Mouse (Mus musculus) heart, embryonic 15.5 days (tissue): ENCODE results near the gene Crybg3. TPM values are rescaled to one million over a fixed set of nuclear protein-coding genes. Genes with fewer than 3 reads are reported as not detected.

Source experiments
- ATAC-seq: fragments of 200-750 bp; cut with Nextera tagmentation; replicated peaks from 2 replicates; pipeline ENCODE4 v1.8.0; 2017; ENCODE audit warnings: low read depth, moderate TSS enrichment; ENCODE audit not compliant: insufficient number of reproducible peaks, insufficient read depth, low FRiP score
- H3K27ac ChIP-seq: fragments of 300-500 bp; sonication (generic); 2 replicates; pipeline ENCODE4 v1.5.1; 2015; ENCODE audit warnings: mild to moderate bottlenecking, inconsistent platforms
- H3K27me3 ChIP-seq: fragments of 300-500 bp; sonication (generic); 2 replicates; pipeline ENCODE4 v1.6.1; 2015; ENCODE audit warnings: inconsistent platforms
- H3K36me3 ChIP-seq: fragments of 300-500 bp; sonication (generic); 2 replicates; pipeline ENCODE4 v1.6.1; 2015; ENCODE audit warnings: mild to moderate bottlenecking, inconsistent platforms
- H3K4me1 ChIP-seq: fragments of 300-500 bp; sonication (generic); replicated peaks from 2 replicates; pipeline ENCODE4 v1.6.1; 2015; ENCODE audit warnings: inconsistent platforms
- H3K4me2 ChIP-seq: fragments of 300-500 bp; sonication (generic); 2 replicates; pipeline ENCODE4 v1.6.1; 2015; ENCODE audit warnings: inconsistent platforms, mild to moderate bottlenecking, moderate library complexity
- H3K4me3 ChIP-seq: fragments of 300-500 bp; sonication (generic); 2 replicates; pipeline ENCODE4 v1.5.1; 2015; ENCODE audit warnings: mild to moderate bottlenecking, inconsistent platforms
- H3K9ac ChIP-seq: fragments of 300-500 bp; sonication (generic); 2 replicates; pipeline ENCODE4 v1.6.1; 2015; ENCODE audit warnings: mild to moderate bottlenecking, inconsistent platforms
- H3K9me3 ChIP-seq: fragments of 300-500 bp; sonication (generic); replicated peaks from 2 replicates; pipeline ENCODE4 v1.6.1; 2016; ENCODE audit warnings: inconsistent platforms
- WGBS: fragments of 180-500 bp; shearing (Covaris S2); methylation state at CpG from one replicate; pipeline ENCODE4 v1.1.7; 2015; ENCODE audit warnings: mixed read lengths; 5-methylcytosine and 5-hydroxymethylcytosine counted together
- polyA plus RNA-seq: library from polyadenylated mRNA; unstranded; fragments of >200 nt; fragmentation: Nextera tagmentation; extraction: Ambion mirVana; gene quantifications from 2 replicates; pipeline ENCODE4 v1.2.1, GENCODE M21; 2015

Gene Crybg3
- polyA plus RNA-seq, 1 experiment from 2014 or later, result 10.6 TPM

GRCm38 (mm10) chr16:59579237-59579636, 21.5 kb downstream of the Crybg3 start:
- Histone ChIP-seq H3K9me3 (no peaks in the 10 kb centered on the region), H3K9ac (no peak overlapping the region), H3K4me2 (no peak overlapping the region), H3K4me1 (peaks cover 6% of the 10 kb centered on the region; the same call in 1 of the 2 replicates), H3K27ac (no peak overlapping the region), H3K4me3 (no peak overlapping the region), H3K27me3 (no peaks in the 10 kb centered on the region), H3K36me3 (peaks cover 14% of the 10 kb centered on the region; the same call in 1 of the 2 replicates)
- WGBS, result 78% methylated on average over 8 of the region's 8 CpGs
- no peak for ATAC-seq

- Histone ChIP-seq H3K4me3 (no peak overlapping the region), H3K9me3 (no peaks in the 10 kb centered on the region), H3K9ac (no peak overlapping the region), H3K27me3 (no peaks in the 10 kb centered on the region), H3K4me1 (peaks cover 18% of the 10 kb centered on the region), H3K4me2 (no peak overlapping the region), H3K36me3 (peaks cover 14% of the 10 kb centered on the region; the same call in 1 of the 2 replicates), H3K27ac (no peak overlapping the region)
- ATAC-seq, result no peak
- WGBS, result 82% methylated on average over 11 of the region's 11 CpGs
Measured at GRCm38 (mm10) chr16:59573961-59574360, 26.8 kb downstream of the Crybg3 start.

- peak overlapping the region; percentile 12; the same call in 1 of the 2 replicates for H3K27ac ChIP-seq
Measured at GRCm38 (mm10) chr16:59572685-59573084, 28.1 kb downstream of the Crybg3 start.

GRCm38 (mm10) chr16:59570807-59571206, 30.0 kb downstream of the Crybg3 start:
- no peaks in the 10 kb centered on the region for H3K9me3 ChIP-seq
- no peak overlapping the region for H3K4me2 ChIP-seq
- H3K9ac ChIP-seq, result no peak overlapping the region
- peaks cover 46% of the 10 kb centered on the region for H3K4me1 ChIP-seq
- no peaks in the 10 kb centered on the region for H3K27me3 ChIP-seq
- no peak overlapping the region for H3K27ac ChIP-seq
- H3K36me3 ChIP-seq, result peaks cover 7% of the 10 kb centered on the region; the same call in 1 of the 2 replicates
- H3K4me3 ChIP-seq, result no peak overlapping the region
- ATAC-seq, result no peak
- 87% methylated on average over 8 of the region's 8 CpGs for WGBS

More at GRCm38 (mm10) chr16:59572685-59573084, 28.1 kb downstream of the Crybg3 start:
- H3K9me3 ChIP-seq, result no peaks in the 10 kb centered on the region
- H3K4me1 ChIP-seq, result peaks cover 31% of the 10 kb centered on the region
- WGBS, result 48% methylated on average over 3 of the region's 3 CpGs
- no peak overlapping the region for H3K4me2 ChIP-seq
- peaks cover 14% of the 10 kb centered on the region; the same call in 1 of the 2 replicates for H3K36me3 ChIP-seq
- H3K9ac ChIP-seq, result no peak overlapping the region
- H3K27me3 ChIP-seq, result no peaks in the 10 kb centered on the region
- ATAC-seq, result no peak
- no peak overlapping the region for H3K4me3 ChIP-seq

GRCm38 (mm10) chr16:59569837-59570236, 30.9 kb downstream of the Crybg3 start:
- Histone ChIP-seq H3K4me1 (peaks cover 49% of the 10 kb centered on the region), H3K27me3 (no peaks in the 10 kb centered on the region), H3K4me2 (no peak overlapping the region), H3K4me3 (no peak overlapping the region), H3K36me3 (peaks cover 4% of the 10 kb centered on the region), H3K9me3 (no peaks in the 10 kb centered on the region), H3K9ac (no peak overlapping the region), H3K27ac (no peak overlapping the region)
- peak; percentile 48; the same call in 1 of the 2 replicates for ATAC-seq
- WGBS, result 48% methylated on average over 8 of the region's 8 CpGs

- Histone ChIP-seq H3K27ac (peak overlapping the region; percentile 50), H3K4me3 (no peak overlapping the region), H3K4me1 (peaks cover 48% of the 10 kb centered on the region), H3K36me3 (peaks cover 5% of the 10 kb centered on the region), H3K27me3 (no peaks in the 10 kb centered on the region), H3K4me2 (no peak overlapping the region), H3K9ac (no peak overlapping the region), H3K9me3 (no peaks in the 10 kb centered on the region)
- 57% methylated on average over 9 of the region's 10 CpGs for WGBS
- no peak for ATAC-seq
Measured at GRCm38 (mm10) chr16:59567721-59568381, 32.9 kb downstream of the Crybg3 start.

GRCm38 (mm10) chr16:59566437-59566836, 34.3 kb downstream of the Crybg3 start:
- Histone ChIP-seq H3K4me2 (peak overlapping the region; percentile 12; the same call in 1 of the 2 replicates), H3K36me3 (peaks cover 5% of the 10 kb centered on the region), H3K9me3 (no peaks in the 10 kb centered on the region), H3K27ac (peak overlapping the region; percentile 50), H3K4me3 (no peak overlapping the region), H3K4me1 (peaks cover 45% of the 10 kb centered on the region), H3K27me3 (no peaks in the 10 kb centered on the region), H3K9ac (no peak overlapping the region)
- 48% methylated on average over 4 of the region's 4 CpGs for WGBS
- ATAC-seq, result peak; percentile 73; the same call in 1 of the 2 replicates

- Histone ChIP-seq H3K27me3 (no peaks in the 10 kb centered on the region), H3K36me3 (peaks cover 5% of the 10 kb centered on the region), H3K27ac (no peak overlapping the region), H3K9ac (no peak overlapping the region), H3K4me2 (no peak overlapping the region), H3K9me3 (no peaks in the 10 kb centered on the region), H3K4me3 (no peak overlapping the region), H3K4me1 (peaks cover 45% of the 10 kb centered on the region)
- WGBS, result 82% methylated on average over 2 of the region's 2 CpGs
- no peak for ATAC-seq
Measured at GRCm38 (mm10) chr16:59565631-59566030, 35.1 kb downstream of the Crybg3 start.

- Histone ChIP-seq H3K4me3 (no peak overlapping the region), H3K9me3 (no peaks in the 10 kb centered on the region), H3K4me1 (peaks cover 32% of the 10 kb centered on the region), H3K4me2 (no peak overlapping the region), H3K27me3 (no peaks in the 10 kb centered on the region), H3K36me3 (peaks cover 16% of the 10 kb centered on the region), H3K27ac (no peak overlapping the region), H3K9ac (no peak overlapping the region)
- WGBS, result 84% methylated on average over 5 of the region's 5 CpGs
- no peak for ATAC-seq
Measured at GRCm38 (mm10) chr16:59564025-59564424, 36.8 kb downstream of the Crybg3 start.

GRCm38 (mm10) chr16:59559300-59560200, 41.2 kb downstream of the Crybg3 start:
- Histone ChIP-seq H3K36me3 (peaks cover 48% of the 10 kb centered on the region; the same call in 1 of the 2 replicates), H3K4me2 (no peak overlapping the region), H3K9me3 (no peaks in the 10 kb centered on the region), H3K27me3 (no peaks in the 10 kb centered on the region), H3K4me1 (no peaks in the 10 kb centered on the region), H3K4me3 (no peak overlapping the region), H3K27ac (peak overlapping the region; percentile 52), H3K9ac (no peak overlapping the region)
- WGBS, result 65% methylated on average over 22 of the region's 22 CpGs
- ATAC-seq, result no peak

- no peak overlapping the region for H3K9ac ChIP-seq
- H3K4me3 ChIP-seq, result no peak overlapping the region
- no peaks in the 10 kb centered on the region for H3K9me3 ChIP-seq
- WGBS, result 86% methylated on average over 10 of the region's 10 CpGs
- H3K4me1 ChIP-seq, result no peaks in the 10 kb centered on the region
- no peaks in the 10 kb centered on the region for H3K27me3 ChIP-seq
- ATAC-seq, result no peak
- no peak overlapping the region for H3K27ac ChIP-seq
- H3K36me3 ChIP-seq, result peaks cover 48% of the 10 kb centered on the region; the same call in 1 of the 2 replicates
- H3K4me2 ChIP-seq, result no peak overlapping the region
Measured at GRCm38 (mm10) chr16:59558916-59559299, 41.9 kb downstream of the Crybg3 start.
